Mouse (Mus musculus): ENCODE data around the gene Lsg1. TPM values are rescaled to one million over a fixed set of nuclear protein-coding genes. Genes with fewer than 3 reads are reported as not detected.

Gene Lsg1
- polyA plus RNA-seq (2012; rRNA removed): 43.9 and 53.3 TPM in 2 replicates

DNA sequence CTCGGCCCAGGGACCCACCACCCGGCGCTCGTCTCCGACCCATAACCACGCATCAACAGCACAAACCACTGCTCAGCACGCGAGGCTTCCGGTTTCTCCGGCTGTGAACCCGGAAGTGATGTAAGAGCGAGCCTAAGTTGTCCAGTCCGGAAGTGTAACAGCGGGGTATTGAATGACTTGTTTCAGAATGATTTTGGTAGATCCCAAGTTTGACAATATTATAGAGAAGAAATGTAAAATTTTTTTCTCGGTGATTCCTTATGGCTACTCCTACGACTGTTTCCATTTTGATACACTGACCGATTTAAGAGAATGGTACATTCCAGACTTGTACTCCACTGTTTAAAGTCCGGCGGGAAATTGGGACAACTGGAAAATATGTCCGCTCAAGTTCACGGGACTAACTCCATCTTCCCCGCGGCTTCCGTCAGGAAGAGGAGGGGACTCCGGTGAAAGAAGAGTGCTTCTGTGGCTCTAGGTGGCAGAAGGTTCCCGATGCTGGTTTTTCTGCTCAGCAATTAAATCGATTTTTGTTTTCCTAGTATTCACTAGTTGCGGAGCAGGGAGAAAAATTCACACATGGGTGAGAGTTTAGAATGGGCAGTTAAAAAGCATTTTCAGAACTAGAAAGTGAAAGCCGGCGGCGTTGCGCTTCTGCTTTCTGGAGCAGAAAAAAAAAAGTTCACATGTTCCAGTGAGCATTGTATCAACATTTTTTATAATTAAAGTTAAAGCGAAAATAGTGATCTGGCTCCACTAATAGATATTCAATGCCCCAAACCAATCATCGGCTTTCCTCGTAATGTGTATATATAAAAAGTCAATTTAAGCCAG is at the start of gene Lsg1:
Lsg1 (minus strand) TSS at position 99 of the 834 bp plus-strand sequence.

DNA sequence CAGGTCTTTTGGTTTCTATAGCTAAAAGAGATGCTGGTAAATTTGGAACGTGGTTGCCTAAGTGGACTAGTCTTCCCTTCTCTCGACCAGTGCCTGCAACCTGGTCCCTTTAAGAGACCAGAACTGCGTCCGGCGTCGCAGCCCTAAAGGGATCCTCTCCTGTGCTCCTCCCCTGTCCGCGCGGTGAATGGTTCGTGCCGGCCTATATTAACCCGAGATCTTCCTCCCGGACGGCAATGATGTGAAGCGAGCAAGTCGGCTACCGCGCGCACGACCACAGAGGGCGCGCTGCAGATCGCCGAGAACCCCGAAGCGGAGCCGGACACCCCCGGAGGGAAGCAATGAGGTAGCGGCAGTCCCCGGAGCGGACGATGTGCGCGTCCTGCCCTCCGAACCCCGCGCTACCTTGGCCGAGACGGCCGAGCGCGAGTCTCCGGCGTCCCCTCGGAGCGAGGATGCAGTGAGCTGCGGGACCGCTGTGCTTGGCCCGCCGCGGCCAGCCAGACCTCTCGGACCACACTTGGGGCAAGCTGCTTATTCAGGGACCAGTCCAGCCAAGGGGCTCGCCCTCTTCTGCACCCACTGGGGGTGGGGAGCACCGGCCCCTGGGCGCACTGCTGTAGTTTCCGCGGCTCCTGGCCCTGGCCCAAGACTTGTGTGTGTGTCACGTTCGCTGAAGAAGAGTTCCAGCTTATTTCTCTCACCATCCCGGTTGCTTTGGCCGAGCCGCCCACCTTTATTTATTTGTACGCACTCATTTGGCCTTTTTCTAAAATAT is 12.3 kb upstream of the Lsg1 start, which contains the start of gene Fam43a:
Fam43a (plus strand) TSS at position 233 of the 778 bp plus-strand sequence.

DNA sequence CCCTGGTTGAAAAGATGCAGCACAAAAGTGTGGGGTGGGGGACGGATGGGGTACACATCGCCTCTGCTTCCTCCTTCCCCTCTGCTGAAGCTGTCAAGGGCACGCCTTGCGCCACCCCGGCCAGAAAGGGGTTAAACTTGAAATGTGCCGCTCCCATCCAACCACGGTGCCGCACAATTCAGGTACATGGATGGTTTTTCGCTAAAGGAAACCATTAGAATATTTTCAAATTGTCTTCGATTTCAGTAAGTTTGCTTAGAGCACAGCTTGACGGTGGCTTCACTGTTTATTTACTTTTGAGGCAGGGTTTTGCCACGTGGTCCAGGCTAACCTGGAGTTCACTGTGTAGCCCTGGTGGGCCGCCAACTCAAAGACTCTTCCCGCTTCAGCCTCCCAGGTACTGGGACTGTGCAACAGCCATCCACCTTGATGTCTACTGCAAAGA is 36.6 kb downstream of the Lsg1 start, which contains the start of gene Tmem44:
Tmem44 (minus strand) TSS at position 95 of the 445 bp plus-strand sequence.

Other genes starting within 250 kb of the Lsg1 start
- gene Atp13a3, start 181.6 kb downstream of the Lsg1 start, polyA plus RNA-seq (2012; rRNA removed): 22.9 and 35.1 TPM in 2 replicates
- gene Tmem44, start 36.8 kb downstream of the Lsg1 start, polyA plus RNA-seq (2012; rRNA removed): 43.9 and 45.2 TPM in 2 replicates
- 10.5 and 11.3 TPM in 2 replicates for gene Fam43a, start 12.1 kb upstream of the Lsg1 start, polyA plus RNA-seq (2012; rRNA removed)